Comparison of ENCODE assay signal across 8 mouse cellular contexts in the genomic region with DNA sequence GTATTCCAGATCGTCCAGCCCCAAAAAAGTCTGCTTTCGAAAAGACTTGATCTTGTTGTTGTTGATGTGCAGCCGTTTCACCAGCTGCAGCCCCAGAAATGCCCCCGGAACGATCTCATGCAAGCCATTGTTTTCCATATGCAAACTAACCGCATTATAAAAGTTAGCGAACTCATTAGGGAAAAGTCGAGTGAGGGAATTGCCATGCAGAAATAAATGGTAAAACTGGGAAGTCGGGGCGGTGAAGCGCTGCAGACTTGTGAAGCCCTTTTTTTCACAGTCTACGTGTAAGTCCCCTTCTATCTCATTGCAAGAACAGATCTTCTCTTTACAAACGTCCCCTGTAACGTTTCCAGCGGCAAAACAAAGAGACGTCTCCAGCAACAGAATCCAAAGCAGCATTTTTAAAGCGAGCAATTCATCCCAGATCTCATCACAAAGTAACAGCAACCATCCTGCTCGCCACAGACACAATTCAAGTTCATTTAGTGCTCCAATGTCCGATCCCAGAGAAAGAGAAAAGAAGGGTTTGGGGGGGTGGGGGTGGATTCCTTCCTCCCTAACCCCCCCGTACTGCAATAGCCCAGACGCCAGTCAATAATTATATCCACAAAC. TPM values are rescaled to one million over a fixed set of nuclear protein-coding genes. Genes with fewer than 3 reads are reported as not detected.
DNase-seq lines count a peak whose midpoint lies in the region; ATAC-seq and TF ChIP-seq lines count a peak whose summit lies in the region.

No protein-coding gene starts in this region.

- H3K27me3 ChIP-seq in kidney, postnatal 0 days (ENCODE audit: insufficient read depth, low read length) = no peaks in the 10 kb centered on the region
- H3K27me3 ChIP-seq in embryonic facial prominence, embryonic 10.5 days (replicated peaks; ENCODE audit: low read depth, poor library complexity, severe bottlenecking) = peaks cover 49% of the 10 kb centered on the region
- peaks cover 39% of the 10 kb centered on the region for H3K27me3 ChIP-seq in intestine, embryonic 14.5 days (replicated peaks; ENCODE audit: control insufficient read depth, insufficient read depth, low read length)
- H3K27me3 ChIP-seq in myocyte (ENCODE audit: control insufficient read depth, insufficient read depth, insufficient read length) = no peaks in the 10 kb centered on the region

- WGBS in kidney, postnatal 0 days = 2% methylated on average over 21 of the region's 21 CpGs
- WGBS in embryonic facial prominence, embryonic 10.5 days = 2% methylated on average over 21 of the region's 21 CpGs
- 2% methylated on average over 21 of the region's 21 CpGs for WGBS in intestine, embryonic 14.5 days

- DNase-seq in kidney, postnatal 0 days (ENCODE audit: low spot score) = peak; percentile 1
- DNase-seq in kidney, postnatal 14 days = no peak
- peak; percentile 15 for DNase-seq in embryonic facial prominence, embryonic 10.5 days (ENCODE audit: low spot score)
- peak; percentile 58 for DNase-seq in intestine, embryonic 14.5 days (ENCODE audit: low spot score)
- no peak for DNase-seq in gastrocnemius, postnatal 36 days
- DNase-seq in testis, postnatal 14 days (ENCODE audit: low spot score) = no peak

- no peak for ATAC-seq in kidney, postnatal 0 days (replicated peaks; ENCODE audit: low FRiP score, low read depth)
- no peak for ATAC-seq in intestine, embryonic 14.5 days (replicated peaks; ENCODE audit: low FRiP score, low TSS enrichment, low read depth)
- no peak for ATAC-seq in erythroid progenitor cell, adult 5-6 weeks (replicated peaks; ENCODE audit: low FRiP score, poor library complexity, severe bottlenecking)

- H3K4me1 ChIP-seq in kidney, postnatal 0 days (replicated peaks; ENCODE audit: insufficient read depth, low read length) = peaks cover 4% of the 10 kb centered on the region; the same call in 1 of the 2 replicates
- peaks cover 39% of the 10 kb centered on the region for H3K4me1 ChIP-seq in embryonic facial prominence, embryonic 10.5 days
- peaks cover 6% of the 10 kb centered on the region; the same call in 1 of the 2 replicates for H3K4me1 ChIP-seq in intestine, embryonic 14.5 days (replicated peaks; ENCODE audit: control insufficient read depth, insufficient read depth, low read length)

- H3K27ac ChIP-seq in kidney, postnatal 0 days = no peak overlapping the region
- H3K27ac ChIP-seq in embryonic facial prominence, embryonic 10.5 days (replicated peaks) = no peak overlapping the region
- no peak overlapping the region for H3K27ac ChIP-seq in intestine, embryonic 14.5 days (ENCODE audit: low read depth)

- no peaks in the 10 kb centered on the region for H3K36me3 ChIP-seq in kidney, postnatal 0 days (ENCODE audit: insufficient read depth, low read length)
- no peaks in the 10 kb centered on the region for H3K36me3 ChIP-seq in embryonic facial prominence, embryonic 10.5 days (replicated peaks)
- no peaks in the 10 kb centered on the region for H3K36me3 ChIP-seq in intestine, embryonic 14.5 days (ENCODE audit: control insufficient read depth, insufficient read depth, low read length)
- no peaks in the 10 kb centered on the region for H3K36me3 ChIP-seq in myocyte (ENCODE audit: control insufficient read depth, insufficient read depth)

- no peaks in the 10 kb centered on the region for H3K79me2 ChIP-seq in myocyte (ENCODE audit: control insufficient read depth, insufficient read depth)

- H3K4me3 ChIP-seq in kidney, postnatal 0 days (replicated peaks; ENCODE audit: low read depth, low read length) = peak overlapping the region; percentile 37
- peak overlapping the region; percentile 58 for H3K4me3 ChIP-seq in embryonic facial prominence, embryonic 10.5 days
- H3K4me3 ChIP-seq in intestine, embryonic 14.5 days (ENCODE audit: low read depth, low read length) = peak overlapping the region; percentile 37
- H3K4me3 ChIP-seq in myocyte = peak overlapping the region; percentile 18

- intact Hi-C loops in gastrocnemius, postnatal 36 days (cut with DNase I) = no loop called here

- no peak overlapping the region for H3K9ac ChIP-seq in kidney, postnatal 0 days (ENCODE audit: low read depth, low read length)
- H3K9ac ChIP-seq in intestine, embryonic 14.5 days (ENCODE audit: low read length) = no peak overlapping the region

- H3K4me2 ChIP-seq in kidney, postnatal 0 days (ENCODE audit: low read length) = peak overlapping the region; percentile 60
- peak overlapping the region; percentile 52 for H3K4me2 ChIP-seq in intestine, embryonic 14.5 days (ENCODE audit: low read length)
- peak overlapping the region; percentile 66 for H3K4me2 ChIP-seq in myocyte (ENCODE audit: low read depth)

- no peak overlapping the region for H3ac ChIP-seq in myocyte (ENCODE audit: control insufficient read depth, insufficient read length)

- no peak for TF ChIP-seq POLR2A in myocyte (IDR thresholded peaks at IDR 0.05; ENCODE audit: insufficient read length, low read depth)

- H3K9me3 ChIP-seq in kidney, postnatal 0 days (replicated peaks; ENCODE audit: low read length) = no peaks in the 10 kb centered on the region
- H3K9me3 ChIP-seq in embryonic facial prominence, embryonic 10.5 days = no peaks in the 10 kb centered on the region
- no peaks in the 10 kb centered on the region for H3K9me3 ChIP-seq in intestine, embryonic 14.5 days (ENCODE audit: control insufficient read depth, low read length)

- TF ChIP-seq CTCF in kidney, postnatal 0 days (IDR thresholded peaks at IDR 0.05; ENCODE audit: low read depth) = no peak

TF ChIP-seq in myocyte, 11 proteins besides CTCF, POLR2A, EP300 and RAD21:
- TF ChIP-seq TCF3 (IDR thresholded peaks at IDR 0.05; ENCODE audit: insufficient read length, low read depth) = no peak
- no peak for TF ChIP-seq E2F4 (IDR thresholded peaks at IDR 0.05; ENCODE audit: insufficient read depth)
- no peak for TF ChIP-seq REST (IDR thresholded peaks at IDR 0.05; ENCODE audit: insufficient read depth, insufficient read length)
- no peak for TF ChIP-seq USF1 (IDR thresholded peaks at IDR 0.05; ENCODE audit: low read depth)
- TF ChIP-seq POLR2AphosphoS2 (IDR thresholded peaks at IDR 0.05; ENCODE audit: insufficient read length, low read depth) = no peak
- no peak for TF ChIP-seq MYOD1 (IDR thresholded peaks at IDR 0.05; ENCODE audit: control insufficient read depth in 1 of 3, insufficient read length in 2 of 3, low read depth in 2 of 3)
- TF ChIP-seq MAX (IDR thresholded peaks at IDR 0.05; ENCODE audit: low read depth) = no peak
- TF ChIP-seq SRF (IDR thresholded peaks at IDR 0.05; ENCODE audit: control insufficient read depth, insufficient read length, low read depth) = no peak
- TF ChIP-seq TCF12 (IDR thresholded peaks at IDR 0.05; ENCODE audit: insufficient read depth, poor library complexity, severe bottlenecking) = no peak

RNA-seq across cellular contexts. Expression of a gene that starts 1.0 kb away (rescaled TPM):
- 1.0 and 1.2 TPM in 2 replicates for polyA plus RNA-seq in kidney, postnatal 0 days (2015; fragmentation: Nextera tagmentation; extraction: Ambion mirVana)
- polyA plus RNA-seq in embryonic facial prominence, embryonic 10.5 days (2016; fragmentation: Nextera tagmentation; extraction: Ambion mirVana) = 0.89 and 1.1 TPM in 2 replicates
- polyA plus RNA-seq in intestine, embryonic 14.5 days (2014; fragmentation: Nextera tagmentation; extraction: Ambion mirVana) = 1.3 and 1.4 TPM in 2 replicates
- polyA plus RNA-seq in myocyte (2012; fragmentation: generic; extraction: Trizol) = 0.20 TPM
- under 1 TPM; 0.05 to 0.10 TPM for total RNA-seq in gastrocnemius, postnatal 36 days (2021)
- total RNA-seq in erythroid progenitor cell, adult 5-6 weeks (2015; ENCODE audit: low replicate concordance) = not detected in 2 replicates
- total RNA-seq in erythroid progenitor cell, adult 5-6 weeks (2017; ENCODE audit: low replicate concordance) = not detected in 2 replicates

Comparison
In these comparisons a context has a peak if more than half of its experiments do, and no peak if none do; other contexts are left out.
1. DNase-seq: peak in kidney, postnatal 0 days (single experiment), embryonic facial prominence, embryonic 10.5 days (single experiment) and intestine, embryonic 14.5 days (single experiment); none in kidney, postnatal 14 days (single experiment), gastrocnemius, postnatal 36 days (0 of 2) and testis, postnatal 14 days (single experiment).
2. Peak in every context shown above with its lines, with median percentiles within 50 percentile points of each other: H3K4me2 ChIP-seq and H3K4me3 ChIP-seq.